Mouse (Mus musculus) kidney, adult 18-20 months (tissue): Measurements from ENCODE around the gene Rasgef1b.

Source experiments
- DNase-seq: peaks from one replicate; pipeline ENCODE4 v3.0.0; 2021

The Rasgef1b gene

GRCm38 (mm10) chr5:99174608-99175385, 554.1 kb downstream of the Rasgef1b start:
- no peak for DNase-seq

- DNase-seq = no peak
Measured at GRCm38 (mm10) chr5:99169836-99170235, 559.0 kb downstream of the Rasgef1b start.

DNA sequence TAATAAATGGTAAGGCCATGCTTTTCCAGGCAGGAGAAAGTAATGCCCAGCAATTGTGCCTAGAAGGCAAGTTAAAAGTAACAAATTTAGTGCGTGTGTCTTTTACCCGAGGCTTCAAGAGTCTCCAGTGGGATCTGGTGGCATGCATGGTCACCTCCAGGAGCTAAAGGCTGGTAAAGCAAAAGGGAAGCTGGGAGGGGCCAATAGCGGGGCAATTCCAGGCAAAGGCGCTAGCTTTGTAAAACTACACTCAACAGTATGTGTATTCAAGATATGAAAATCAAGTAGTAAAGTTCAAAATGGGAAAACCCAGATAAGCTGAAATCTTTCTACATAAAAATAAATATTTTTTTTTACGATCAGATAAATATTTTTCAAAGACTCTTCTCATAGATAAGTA, 561.1 kb downstream of the Rasgef1b start:
- DNase-seq = no peak
